21 mouse cellular contexts compared by ENCODE assay signal in genomic region chr5:125836761-125837160, GRCm38 (mm10).
"Had no signal": no experiment of that assay in that cellular context is flagged by ENCODE, and none has a peak within 500 bp of the region (broad histone marks: within the 10 kb centered on the region; RNA-seq: fewer than 3 reads in every experiment).

No protein-coding gene starts in this region.

- ATAC-seq: liver, postnatal 0 days; lung, postnatal 0 days; midbrain, embryonic 16.5 days had no signal

- H3K4me3 ChIP-seq: lung, embryonic 15.5 days; midbrain, embryonic 10.5 days; midbrain, embryonic 12.5 days; myocyte; neural tube, embryonic 13.5 days; neural tube, embryonic 15.5 days had no signal

- H3K27ac ChIP-seq: lung, embryonic 15.5 days; macrophage; midbrain, embryonic 10.5 days; midbrain, embryonic 12.5 days; neural tube, embryonic 13.5 days; neural tube, embryonic 15.5 days had no signal

- DNase-seq: liver, postnatal 0 days; lung, adult 2 months; lung, postnatal 14 days; lung, postnatal 36 days; midbrain, embryonic 14.5 days; retina, postnatal 1 day; right cerebral cortex, postnatal 25 days; right cerebral cortex, postnatal 4 days; spleen, adult 18-20 months; thymus, adult 18-20 months; thymus, postnatal 14 days; thymus, postnatal 36 days had no signal
